Mouse (Mus musculus) lung, embryonic 14.5 days (tissue): ENCODE results near the gene Podxl. TPM values are rescaled to one million over a fixed set of nuclear protein-coding genes. Genes with fewer than 3 reads are reported as not detected.
A peak's percentile ranks its signal among the peaks of the same experiment; 100 is the strongest.

ENCODE experiments used
- ATAC-seq: fragments of 200-750 bp; cut with Nextera tagmentation; 2 replicates; pipeline ENCODE4 v1.8.0; 2017; ENCODE audit warnings: mild to moderate bottlenecking, moderate TSS enrichment, moderate library complexity; ENCODE audit not compliant: insufficient read depth
- DNase-seq: peaks from one replicate; pipeline ENCODE4 v3.0.0-alpha.2; 2015
- H3K27ac ChIP-seq: fragments of 300-500 bp; sonication (generic); 2 replicates; pipeline ENCODE4 v1.5.1; 2014; ENCODE audit warnings: low read depth, mild to moderate bottlenecking, moderate library complexity
- H3K27me3 ChIP-seq: fragments of 300-500 bp; sonication (generic); 2 replicates; pipeline ENCODE4 v1.6.1; 2014; ENCODE audit warnings: low read length, control low read depth; ENCODE audit not compliant: insufficient read depth
- H3K36me3 ChIP-seq: fragments of 300-500 bp; sonication (generic); 2 replicates; pipeline ENCODE4 v1.6.1; 2014; ENCODE audit warnings: control low read depth; ENCODE audit not compliant: insufficient read depth
- H3K4me1 ChIP-seq: fragments of 300-500 bp; sonication (generic); 2 replicates; pipeline ENCODE4 v1.6.1; 2014; ENCODE audit warnings: antibody characterized with exemption, control low read depth; ENCODE audit not compliant: insufficient read depth
- H3K4me2 ChIP-seq: fragments of 300-500 bp; sonication (generic); 2 replicates; pipeline ENCODE4 v1.6.1; 2014; ENCODE audit warnings: mild to moderate bottlenecking
- H3K4me3 ChIP-seq: fragments of 300-500 bp; sonication (generic); 2 replicates; pipeline ENCODE4 v1.5.1; 2014; ENCODE audit warnings: low read depth, low read length
- H3K9ac ChIP-seq: fragments of 300-500 bp; sonication (generic); 2 replicates; pipeline ENCODE4 v1.6.1; 2014
- H3K9me3 ChIP-seq: fragments of 300-500 bp; sonication (generic); 2 replicates; pipeline ENCODE4 v1.6.1; 2016; ENCODE audit warnings: low read depth, low read length, control low read depth
- CTCF ChIP-seq: IDR thresholded peaks from 2 replicates; pipeline ENCODE4 v1.5.1; 2016; ENCODE audit warnings: antibody characterized with exemption, low read depth
- WGBS: fragments of 180-500 bp; shearing (Covaris S2); extraction: QIAGEN DNeasy Blood & Tissue Kit; methylation state at CpG from one replicate; pipeline ENCODE4 v1.1.7; 2014; 5-methylcytosine and 5-hydroxymethylcytosine counted together
- polyA plus RNA-seq: library from polyadenylated mRNA; unstranded; fragments of >200 nt; fragmentation: Nextera tagmentation; extraction: Ambion mirVana; gene quantifications from 2 replicates; pipeline ENCODE4 v1.2.1, GENCODE M21; 2014

Podxl gene
- polyA plus RNA-seq, 1 experiment from 2014 or later, result 28.9 TPM

GRCm38 (mm10) chr6:31556460-31557100 is 7.2 kb downstream of the Podxl start:
- 86% methylated on average over 7 of the region's 7 CpGs for WGBS
- Histone ChIP-seq H3K9ac (no peak overlapping the region), H3K4me2 (no peak overlapping the region), H3K27ac (no peak overlapping the region), H3K4me3 (no peak overlapping the region), H3K4me1 (0 out of 2 replicates have a peak, but pooled peaks cover 3% of the 10 kb centered on the region), H3K9me3 (no peaks in the 10 kb centered on the region), H3K27me3 (peaks cover 4% of the 10 kb centered on the region; the same call in 1 of the 2 replicates), H3K36me3 (0 out of 2 replicates have a peak, but pooled peaks cover 3% of the 10 kb centered on the region)
- no peak for TF ChIP-seq CTCF
- DNase-seq (no peak), ATAC-seq (no peak)

- Histone ChIP-seq H3K27me3 (no peaks in the 10 kb centered on the region), H3K9me3 (no peaks in the 10 kb centered on the region), H3K27ac (no peak overlapping the region), H3K36me3 (no peaks in the 10 kb centered on the region), H3K4me3 (no peak overlapping the region), H3K4me1 (peaks cover 10% of the 10 kb centered on the region), H3K9ac (no peak overlapping the region), H3K4me2 (no peak overlapping the region)
- WGBS, result 64% methylated on average over 22 of the region's 22 CpGs
- no peak for TF ChIP-seq CTCF
- DNase-seq (peak; percentile 37), ATAC-seq (no peak)
Observed at GRCm38 (mm10) chr6:31550876-31551532, 12.8 kb downstream of the Podxl start.

GRCm38 (mm10) chr6:31549361-31550051 is 14.3 kb downstream of the Podxl start:
- H3K9ac ChIP-seq, result no peak overlapping the region
- peak overlapping the region; percentile 13; the same call in 1 of the 2 replicates for H3K27ac ChIP-seq
- H3K4me3 ChIP-seq, result no peak overlapping the region
- 28% methylated on average over 5 of the region's 5 CpGs for WGBS
- TF ChIP-seq CTCF, result no peak
- no peak overlapping the region for H3K4me2 ChIP-seq
- peaks cover 10% of the 10 kb centered on the region for H3K4me1 ChIP-seq
- H3K27me3 ChIP-seq, result no peaks in the 10 kb centered on the region
- peak; percentile 72; the same call in 1 of the 2 replicates for ATAC-seq
- peak; percentile 63 for DNase-seq
- no peaks in the 10 kb centered on the region for H3K36me3 ChIP-seq
- no peaks in the 10 kb centered on the region for H3K9me3 ChIP-seq

GRCm38 (mm10) chr6:31544318-31544717 is 19.5 kb downstream of the Podxl start:
- H3K9me3 ChIP-seq, result no peaks in the 10 kb centered on the region
- no peak for TF ChIP-seq CTCF
- ATAC-seq (peak; percentile 27; the same call in 1 of the 2 replicates), DNase-seq (peak; percentile 42)
- H3K36me3 ChIP-seq, result no peaks in the 10 kb centered on the region
- peaks cover 5% of the 10 kb centered on the region for H3K4me1 ChIP-seq
- H3K27me3 ChIP-seq, result no peaks in the 10 kb centered on the region
- 48% methylated on average over 4 of the region's 4 CpGs for WGBS
- peak overlapping the region; percentile 63 for H3K27ac ChIP-seq
- H3K4me2 ChIP-seq, result peak overlapping the region; percentile 49
- H3K4me3 ChIP-seq, result no peak overlapping the region; the same call in 1 of the 2 replicates
- no peak overlapping the region for H3K9ac ChIP-seq

GRCm38 (mm10) chr6:31540018-31540417 is 23.8 kb downstream of the Podxl start:
- Histone ChIP-seq H3K9ac (no peak overlapping the region), H3K9me3 (no peaks in the 10 kb centered on the region), H3K4me2 (no peak overlapping the region), H3K27me3 (no peaks in the 10 kb centered on the region), H3K4me1 (no peaks in the 10 kb centered on the region), H3K36me3 (no peaks in the 10 kb centered on the region), H3K27ac (no peak overlapping the region), H3K4me3 (no peak overlapping the region)
- no peak for ATAC-seq
- TF ChIP-seq CTCF, result no peak
- DNase-seq, result no peak
- 80% methylated on average over 6 of the region's 6 CpGs for WGBS

- H3K27ac ChIP-seq, result no peak overlapping the region
- no peaks in the 10 kb centered on the region for H3K27me3 ChIP-seq
- H3K9me3 ChIP-seq, result no peaks in the 10 kb centered on the region
- whole genome bisulfite sequencing, result 88% methylated on average over 1 of the region's 1 CpGs
- H3K9ac ChIP-seq, result no peak overlapping the region
- H3K4me1 ChIP-seq, result no peaks in the 10 kb centered on the region
- H3K4me2 ChIP-seq, result no peak overlapping the region
- H3K36me3 ChIP-seq, result no peaks in the 10 kb centered on the region
- H3K4me3 ChIP-seq, result no peak overlapping the region
- DNase-seq (no peak), ATAC-seq (no peak)
- no peak for TF ChIP-seq CTCF
Observed at GRCm38 (mm10) chr6:31538112-31538511, 25.7 kb downstream of the Podxl start.

GRCm38 (mm10) chr6:31537193-31537592 is 26.6 kb downstream of the Podxl start:
- Histone ChIP-seq H3K9me3 (no peaks in the 10 kb centered on the region), H3K27me3 (no peaks in the 10 kb centered on the region), H3K36me3 (no peaks in the 10 kb centered on the region), H3K4me3 (no peak overlapping the region), H3K27ac (no peak overlapping the region), H3K9ac (no peak overlapping the region), H3K4me2 (no peak overlapping the region), H3K4me1 (no peaks in the 10 kb centered on the region)
- TF ChIP-seq CTCF, result no peak
- WGBS, result 80% methylated on average over 4 of the region's 4 CpGs
- ATAC-seq (no peak), DNase-seq (no peak)
